Mouse (Mus musculus): Measurements from ENCODE around the gene Tmem138.

Gene Tmem138

DNA sequence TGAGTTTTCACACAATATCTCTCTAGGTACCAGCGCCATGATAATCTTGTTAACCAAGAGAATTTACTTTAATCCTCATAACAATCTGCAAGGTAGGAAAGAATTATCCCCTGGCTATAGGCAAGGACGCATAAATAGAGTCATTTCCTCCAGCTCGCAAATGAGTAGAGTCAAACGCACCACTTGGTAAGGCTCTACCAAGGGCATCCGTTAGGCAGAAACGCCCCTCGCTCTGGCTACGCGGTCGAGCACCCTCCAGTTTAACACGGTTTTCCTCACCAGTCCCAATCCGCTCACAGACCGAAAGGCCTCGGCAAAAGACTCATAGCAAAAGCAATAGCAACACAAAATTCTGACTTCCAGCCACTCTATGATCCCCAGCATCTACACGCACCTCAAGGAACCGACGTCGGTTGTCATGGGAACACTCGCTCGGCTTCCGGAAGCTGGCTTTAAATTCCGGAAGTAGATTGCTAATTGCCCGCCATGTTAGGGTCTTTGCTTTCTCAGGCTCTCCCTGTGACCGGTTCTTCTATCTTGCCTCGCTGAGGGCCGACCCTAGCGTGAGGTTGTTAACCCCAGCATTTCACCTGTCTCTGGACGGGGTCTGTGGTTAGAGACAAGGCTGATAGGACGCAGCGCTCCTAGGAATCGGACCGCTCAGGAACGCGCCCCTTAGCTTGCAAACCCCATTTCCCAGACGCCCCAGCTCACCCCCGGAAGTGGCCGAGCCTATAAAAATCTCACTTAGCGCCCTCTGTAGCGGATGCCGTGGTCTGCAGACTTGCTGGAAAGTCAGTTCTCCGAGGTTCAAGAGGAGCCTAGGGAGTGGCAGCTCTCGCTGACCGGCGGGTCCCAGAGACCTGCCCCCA lies at the start of gene Tmem138, which contains the start of gene Cyb561a3:
TSS of gene Tmem138 (minus strand) at position 673 of the 872 bp plus-strand sequence.
TSS of gene Cyb561a3 (plus strand) at position 483 of the 872 bp plus-strand sequence.
- DNase-seq: peak; percentile 96

DNA sequence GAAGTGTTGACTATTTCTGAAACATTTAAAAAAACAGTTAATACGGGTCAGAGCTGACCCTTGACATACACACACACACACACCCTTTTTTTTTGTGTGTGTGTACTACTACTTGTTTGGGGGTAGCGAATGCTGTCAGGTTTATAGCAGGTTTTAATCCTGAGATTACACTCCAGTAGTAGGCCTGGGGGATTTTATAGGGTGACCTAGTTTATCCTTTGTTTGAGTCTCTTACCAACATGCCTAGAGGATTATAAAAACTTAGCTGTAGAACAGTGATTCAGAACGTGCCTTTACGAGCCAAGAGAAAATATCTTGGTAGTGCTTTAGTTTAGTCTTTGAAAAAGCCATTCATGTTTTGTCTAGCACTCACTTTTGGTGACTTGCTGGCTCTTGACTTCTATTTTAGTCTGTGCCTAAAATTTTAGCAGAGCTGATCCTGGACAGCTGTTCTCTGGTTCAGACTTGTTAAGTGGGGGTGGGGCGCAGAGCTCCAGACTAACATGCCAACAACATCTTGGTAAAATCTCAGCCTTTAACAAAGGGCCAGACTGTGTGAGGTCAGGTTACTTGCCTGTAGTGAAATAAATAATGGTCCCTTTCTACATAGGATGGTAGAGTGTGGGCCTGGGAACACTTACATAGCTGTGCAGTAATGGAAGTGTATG lies 31.5 kb upstream of the Tmem138 start:
- DNase-seq: no peak

DNA sequence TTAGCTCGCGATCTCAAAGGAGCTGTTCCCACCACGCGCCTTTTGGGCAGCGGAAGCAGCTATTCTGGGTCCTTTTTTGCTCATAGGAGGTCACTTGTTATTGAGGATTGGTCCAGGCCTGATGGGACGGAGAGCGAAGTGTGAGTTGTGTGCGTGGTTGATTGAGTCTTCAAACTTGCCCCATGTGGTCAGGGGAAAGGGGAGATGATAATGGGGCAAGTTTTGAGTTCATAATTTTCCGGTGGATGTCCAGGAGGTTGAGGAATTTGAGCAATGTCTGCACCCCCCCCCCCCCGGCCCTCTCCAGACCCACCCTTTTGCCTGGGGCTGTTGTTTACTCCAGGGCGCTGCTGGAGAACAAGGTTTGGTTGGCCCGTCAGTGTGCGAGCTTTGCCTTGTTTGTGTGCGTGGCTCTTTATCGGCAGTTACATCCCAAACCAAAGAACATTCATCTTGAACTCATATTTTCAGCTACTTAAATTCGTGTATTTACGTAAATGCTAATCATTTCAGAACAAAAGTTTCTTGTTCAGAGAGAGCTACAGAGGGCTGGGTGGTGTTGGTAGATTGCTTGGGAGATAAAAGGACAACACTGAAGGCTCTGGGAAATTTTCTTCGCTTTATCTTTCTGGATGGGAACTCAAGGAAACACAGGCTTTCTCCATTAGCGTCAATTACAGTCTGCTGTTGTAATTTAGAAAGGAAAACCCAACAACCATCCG lies 28.9 kb upstream of the Tmem138 start:
- DNase-seq: no peak

DNA sequence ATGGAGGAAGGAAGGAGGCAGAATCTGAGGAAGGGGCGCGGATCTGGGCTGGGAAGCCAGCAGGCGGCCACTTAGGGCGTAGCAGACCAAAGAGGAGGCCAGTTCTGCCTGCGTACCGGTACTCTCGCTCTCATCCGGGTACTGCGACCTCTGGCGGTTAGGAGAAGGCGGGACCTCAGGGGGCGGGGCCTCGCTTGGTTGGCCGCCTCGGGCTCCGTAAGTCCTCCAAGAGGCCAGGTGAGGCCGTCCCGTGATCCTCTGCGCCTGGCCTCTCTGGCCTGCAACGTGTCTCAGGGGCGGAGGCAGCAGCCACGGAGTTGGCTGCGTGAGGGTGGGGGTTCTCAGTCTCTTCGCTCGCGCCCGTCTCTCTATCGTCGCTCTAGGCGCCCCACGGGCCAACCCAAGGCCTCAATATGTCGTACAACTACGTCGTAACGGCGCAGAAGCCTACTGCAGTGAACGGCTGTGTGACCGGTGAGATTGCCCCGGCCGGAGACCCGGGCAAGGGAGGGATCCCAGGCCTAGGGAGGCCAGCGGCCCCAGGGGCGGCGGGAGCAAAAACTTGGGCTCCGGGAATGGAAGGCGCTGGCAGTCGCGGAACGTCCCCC lies 28.2 kb upstream of the Tmem138 start, which contains the start of the genes Ddb1 and Tkfc:
TSS of gene Ddb1 (plus strand) at position 35 of the 608 bp plus-strand sequence.
TSS of gene Tkfc (minus strand) at position 362 of the 608 bp plus-strand sequence.
- peak; percentile 99 for DNase-seq

DNA sequence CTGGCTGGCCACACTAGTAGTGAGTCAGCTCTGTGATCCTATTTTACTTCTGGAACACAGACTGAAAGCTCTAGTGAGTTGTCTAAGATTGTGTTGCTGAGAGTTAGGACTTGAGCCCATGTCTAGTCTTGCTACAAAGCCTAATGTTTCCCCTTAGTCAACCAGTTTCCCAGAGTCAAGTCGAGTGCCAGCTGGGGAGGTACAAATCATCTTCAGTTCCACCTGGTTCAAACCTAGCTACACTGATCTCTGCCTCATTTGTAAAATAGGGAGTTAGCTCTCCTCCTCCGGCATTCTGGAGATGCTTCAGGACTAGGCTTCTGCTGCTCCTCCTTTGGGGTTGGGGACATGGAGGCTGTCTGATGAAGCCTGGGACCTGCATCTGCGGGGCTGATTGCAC lies 27.4 kb upstream of the Tmem138 start:
- DNase-seq: no peak

DNA sequence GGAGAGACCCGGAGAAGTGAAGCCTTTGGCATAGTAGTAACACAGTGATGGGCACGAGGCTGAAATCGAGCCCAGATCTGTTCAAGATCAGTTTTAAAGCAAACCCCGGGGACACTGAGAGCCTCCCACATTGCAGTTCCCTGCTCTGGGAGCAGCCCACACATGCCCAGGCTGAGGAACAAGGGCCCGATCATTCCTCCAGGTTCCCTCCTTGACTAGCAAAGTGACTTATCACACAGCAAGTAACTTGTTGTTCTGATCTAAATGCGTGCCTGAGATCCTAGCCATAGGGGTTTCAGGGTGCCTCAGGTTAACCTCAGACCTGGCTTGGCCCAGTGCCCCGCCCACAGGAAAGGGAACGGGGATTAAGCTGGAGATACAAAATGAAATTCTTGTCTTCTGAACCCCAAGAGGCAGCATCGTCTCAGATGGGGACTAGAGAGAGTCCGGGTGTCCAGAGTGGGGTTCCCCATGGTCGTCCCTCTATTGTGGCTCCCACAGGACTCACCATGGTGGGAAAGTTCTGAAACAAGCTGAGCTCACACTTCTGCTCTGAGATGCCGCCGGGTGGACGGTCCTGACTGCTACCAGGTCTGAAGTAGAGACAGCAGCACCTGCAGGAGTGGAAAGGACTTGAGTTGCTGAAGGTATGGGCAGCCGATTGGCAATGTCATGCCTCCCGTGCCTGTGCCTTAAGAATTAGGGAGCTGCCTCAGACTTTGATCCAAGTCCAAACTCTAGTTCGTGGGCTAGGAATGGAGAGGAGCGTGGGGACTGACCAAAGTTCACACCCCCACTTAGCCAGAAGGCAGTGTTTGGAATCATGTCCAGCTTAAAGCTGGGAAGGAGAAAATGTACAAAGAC lies 26.7 kb upstream of the Tmem138 start:
- peak; percentile 90 for DNase-seq

DNA sequence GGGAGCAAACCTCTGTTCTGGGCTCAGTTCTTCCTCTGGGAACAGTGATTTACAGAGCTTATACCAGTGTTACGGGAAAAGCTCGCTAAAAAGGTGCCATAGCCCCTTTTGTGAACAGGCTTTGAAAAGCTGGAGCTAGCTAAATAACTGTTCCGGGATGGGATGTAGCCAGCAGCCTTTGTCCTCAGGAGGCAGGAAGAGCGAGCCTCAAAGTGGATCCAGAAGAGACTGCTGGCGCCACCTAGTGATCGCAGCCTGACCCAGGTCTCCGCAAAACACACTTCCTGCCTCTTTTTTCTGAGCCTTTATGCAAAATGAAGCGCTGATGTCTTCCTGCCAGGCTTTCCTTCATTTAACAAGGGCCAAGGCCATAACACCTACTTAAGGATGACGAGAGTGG lies 25.6 kb upstream of the Tmem138 start:
- peak; percentile 94 for DNase-seq

DNA sequence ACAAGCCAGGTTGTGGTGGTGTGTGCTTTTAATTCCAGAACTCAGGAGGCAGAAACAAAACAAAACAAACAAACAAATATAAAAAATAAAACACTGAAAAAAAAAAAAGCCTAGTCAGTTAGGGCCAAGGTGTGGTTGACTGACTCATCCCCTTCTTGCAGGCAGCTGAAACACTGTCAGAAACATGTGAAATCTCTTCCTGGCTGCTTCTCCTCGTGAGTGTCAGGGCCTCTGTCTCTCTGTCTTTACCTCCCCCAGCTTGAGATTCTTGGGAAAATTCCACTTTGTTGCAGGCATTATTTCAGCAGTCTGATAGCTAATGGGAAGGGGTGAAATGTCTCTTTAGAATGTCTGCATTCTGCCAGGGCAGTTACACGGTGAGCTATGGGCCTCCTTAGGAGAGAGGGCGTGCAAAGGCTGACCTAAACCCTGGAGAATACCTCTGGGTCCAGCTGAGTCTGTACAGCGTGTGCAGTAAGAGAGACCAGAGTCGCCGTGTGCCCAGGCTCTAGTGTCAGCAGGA lies 25.1 kb upstream of the Tmem138 start:
- DNase-seq: no peak

DNA sequence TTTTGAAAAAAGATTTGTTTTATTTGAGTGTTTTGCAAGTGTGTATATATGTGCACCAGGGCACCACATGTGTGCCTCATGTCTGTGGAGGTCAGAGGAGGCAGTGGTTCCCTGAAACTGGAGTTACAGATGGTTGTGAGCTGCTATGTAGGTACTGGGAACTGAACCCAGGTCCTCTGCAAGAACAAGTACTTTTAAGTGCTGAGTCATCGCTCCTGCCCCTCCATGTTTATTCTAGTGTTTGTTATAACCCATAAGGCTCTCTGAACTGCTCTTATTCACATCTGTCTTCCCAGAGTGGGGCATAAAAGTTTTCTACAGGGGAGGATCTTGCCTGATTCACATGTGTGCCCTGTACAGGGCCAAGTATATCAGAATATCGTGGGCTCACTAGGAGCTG lies 22.5 kb upstream of the Tmem138 start:
- no peak for DNase-seq

DNA sequence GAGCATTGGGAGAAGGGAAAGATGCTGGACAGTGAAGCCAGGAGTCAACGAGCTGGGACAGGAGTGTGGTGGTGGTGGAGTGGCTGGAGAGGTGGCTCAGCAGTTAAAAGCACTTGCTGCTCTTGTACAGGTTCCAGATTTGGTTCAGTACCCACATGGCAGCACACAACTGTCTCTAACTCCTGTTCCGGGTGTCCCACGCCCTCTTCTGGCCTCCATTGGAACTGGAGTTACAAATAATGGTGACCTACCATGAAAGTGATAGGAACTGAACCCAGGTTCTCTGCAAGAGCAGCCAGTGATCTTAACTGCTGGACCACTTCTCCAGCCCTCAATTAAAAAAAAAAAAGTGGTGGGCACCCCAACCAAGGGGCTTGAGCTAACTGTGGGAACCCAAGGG lies 21.0 kb upstream of the Tmem138 start:
- DNase-seq: peak; percentile 42

DNA sequence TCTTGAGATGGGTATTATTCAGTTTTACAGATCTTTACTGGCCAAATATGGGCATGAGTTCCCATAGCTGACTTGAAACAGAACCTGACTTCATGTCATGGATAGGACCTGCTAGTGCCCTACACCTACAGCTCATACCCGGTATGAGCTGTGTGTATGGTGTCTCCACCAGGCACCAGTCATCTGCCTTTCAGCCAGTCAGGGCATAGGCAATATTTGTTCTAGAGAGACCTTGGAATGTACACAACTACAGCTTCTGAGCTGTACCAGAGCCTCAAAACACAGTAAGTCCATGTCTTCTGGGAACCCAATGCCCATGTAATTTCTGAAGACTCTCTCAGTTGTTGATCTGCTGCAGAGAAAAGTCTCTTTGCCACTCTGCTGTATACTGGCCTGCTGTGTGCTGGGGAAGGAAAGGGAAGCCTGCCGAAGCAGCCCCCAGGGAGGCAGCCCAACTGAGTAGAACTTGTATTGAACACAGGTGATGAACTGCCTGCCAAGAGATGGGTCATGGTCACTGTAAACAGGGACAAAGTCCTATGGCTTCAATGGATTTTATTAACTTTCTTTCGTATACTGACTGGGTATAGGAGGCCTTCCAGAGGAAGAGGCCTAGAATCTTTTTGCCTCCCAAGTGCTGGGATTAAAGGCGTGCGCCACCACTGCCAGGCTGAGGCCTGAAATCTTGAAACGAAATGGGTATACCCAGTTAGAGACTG lies 14.7 kb upstream of the Tmem138 start:
- DNase-seq: no peak

DNA sequence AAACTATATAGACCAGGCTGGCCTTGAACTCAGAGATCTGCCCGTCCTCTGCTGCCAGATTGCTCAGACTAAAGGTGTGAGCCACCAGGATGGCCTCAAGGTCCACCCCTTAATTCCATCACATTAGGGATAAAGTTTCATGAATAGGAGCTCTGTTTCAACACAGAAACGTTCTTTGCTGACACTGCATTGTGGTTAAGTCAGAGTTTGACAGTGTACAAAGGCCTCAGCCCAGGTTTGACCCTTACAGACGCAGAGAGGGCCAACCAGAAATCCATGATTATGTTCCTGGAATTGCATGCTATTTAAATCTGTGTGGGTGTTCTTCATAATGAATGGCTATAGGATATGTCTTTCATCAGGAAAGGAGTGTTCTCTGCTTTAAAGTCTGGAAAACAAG lies 13.1 kb upstream of the Tmem138 start:
- no peak for DNase-seq

DNA sequence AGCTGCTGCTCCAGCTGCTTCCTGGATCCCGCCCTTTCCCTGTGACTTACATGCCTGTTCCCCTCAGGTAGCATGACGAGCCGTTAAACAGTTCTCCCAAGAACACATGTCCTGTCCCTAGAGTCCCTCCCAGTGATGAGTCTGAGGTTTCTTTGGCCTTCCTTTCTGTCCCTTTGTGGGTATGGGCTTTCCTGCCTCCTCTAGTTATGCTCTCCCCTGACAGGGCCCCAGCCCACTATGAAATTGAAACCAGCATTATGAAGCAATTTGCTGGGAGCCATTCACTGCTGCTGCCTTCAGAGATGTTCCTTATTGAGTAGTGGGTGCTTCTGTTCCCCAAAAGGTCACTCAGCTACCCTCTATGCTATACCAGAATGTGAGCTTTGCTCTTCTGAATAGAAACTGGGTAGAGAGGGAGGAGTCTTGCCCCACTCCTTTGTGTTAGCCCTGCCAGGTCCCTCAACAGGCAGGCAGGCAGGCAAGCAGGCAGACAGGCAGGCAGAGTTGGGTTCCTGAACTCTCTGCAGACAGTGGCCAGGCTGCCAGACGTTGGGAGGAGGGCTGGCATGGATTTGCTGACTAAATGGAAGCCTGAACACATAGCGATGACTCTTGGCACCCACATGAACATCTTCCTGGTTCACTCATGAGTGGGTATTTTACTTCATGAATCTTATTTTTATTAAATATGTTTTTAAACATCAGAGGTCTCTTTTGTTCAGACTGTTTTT lies 12.1 kb upstream of the Tmem138 start:
- no peak for DNase-seq

DNA sequence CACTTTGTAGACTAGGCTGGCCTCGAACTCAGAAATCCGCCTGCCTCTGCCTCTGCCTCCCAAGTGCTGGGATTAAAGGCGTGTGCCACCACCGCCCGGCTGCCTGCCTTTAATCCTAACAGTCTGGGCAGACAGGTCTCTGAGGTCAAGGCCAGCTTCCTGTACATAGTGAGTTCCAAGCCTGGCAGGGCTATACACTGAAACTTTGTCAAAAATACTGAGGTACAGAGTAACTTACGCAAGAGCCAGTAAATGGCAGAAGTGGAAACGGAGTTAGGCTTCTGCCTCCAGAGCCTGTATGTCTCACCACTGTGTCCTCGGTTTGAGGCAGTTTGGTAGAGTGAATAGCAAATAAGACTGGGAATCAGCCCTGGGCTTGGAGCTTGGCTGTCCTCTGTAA lies 10.1 kb upstream of the Tmem138 start:
- DNase-seq: no peak

DNA sequence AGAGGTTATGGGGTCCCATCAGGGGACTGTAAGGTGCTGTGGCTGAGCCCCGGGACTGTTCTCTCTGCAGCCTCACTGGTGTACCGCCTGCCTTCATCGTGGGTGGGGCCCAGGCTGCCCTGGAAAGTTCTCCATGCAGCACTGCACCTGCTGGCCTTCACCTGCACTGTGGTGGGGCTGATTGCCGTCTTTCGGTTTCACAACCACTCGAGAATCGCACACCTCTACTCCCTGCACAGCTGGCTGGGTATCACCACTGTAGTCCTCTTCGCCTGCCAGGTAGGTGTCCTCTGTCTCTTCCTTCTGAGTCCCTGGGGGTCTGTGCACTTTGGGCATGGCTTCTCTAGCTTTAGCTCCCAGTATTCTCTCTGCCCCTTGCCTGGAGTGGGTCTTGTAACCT lies 8.0 kb upstream of the Tmem138 start:
- DNase-seq: no peak

DNA sequence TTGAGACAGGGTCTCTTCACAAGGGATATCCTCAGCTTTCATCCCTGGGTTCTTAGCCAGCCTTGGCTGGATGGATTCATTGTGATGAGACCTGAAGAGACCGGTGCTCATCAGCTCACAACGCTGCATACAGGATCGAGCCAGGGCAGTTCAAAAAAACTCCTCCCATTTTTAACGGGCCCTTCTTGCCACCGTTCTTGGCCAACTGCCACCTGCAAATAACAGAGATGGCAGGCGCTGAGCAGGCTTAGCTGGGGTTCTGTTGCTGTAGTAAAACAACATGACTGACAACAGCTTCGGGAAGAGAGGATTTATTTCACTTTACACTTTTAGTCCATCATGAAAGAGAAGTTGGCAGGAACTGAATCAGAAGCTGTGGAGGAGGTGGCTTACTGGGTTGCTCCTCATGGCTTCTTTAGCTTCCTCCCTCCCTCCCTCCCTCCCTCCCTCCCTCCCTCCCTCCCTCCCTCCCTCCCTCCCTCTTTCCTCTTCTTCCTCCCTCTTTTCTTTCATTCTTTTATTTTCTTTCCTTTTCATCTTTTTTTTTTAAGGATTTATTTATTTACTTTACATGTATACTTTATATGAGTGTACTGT lies 6.5 kb upstream of the Tmem138 start:
- DNase-seq: no peak

DNA sequence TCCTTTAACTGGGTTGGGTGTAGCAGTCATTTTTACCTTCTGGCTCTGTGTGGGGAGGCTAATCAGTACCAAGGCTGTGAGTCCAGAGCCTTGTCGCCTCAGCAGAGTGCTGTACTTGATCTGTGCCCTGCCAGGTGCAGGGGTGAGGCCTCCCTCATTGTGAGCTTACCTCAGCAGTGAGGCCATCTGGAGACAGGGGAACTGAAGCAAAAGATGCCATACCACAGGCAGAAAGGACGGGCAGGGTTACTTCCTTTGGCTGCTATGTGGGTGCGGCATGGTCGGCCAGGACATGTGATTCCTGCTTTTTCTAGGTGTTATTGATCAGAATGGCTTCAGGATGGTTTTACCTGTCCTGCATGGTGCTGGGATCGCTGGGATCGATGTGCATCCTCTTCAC lies 4.8 kb upstream of the Tmem138 start:
- no peak for DNase-seq

DNA sequence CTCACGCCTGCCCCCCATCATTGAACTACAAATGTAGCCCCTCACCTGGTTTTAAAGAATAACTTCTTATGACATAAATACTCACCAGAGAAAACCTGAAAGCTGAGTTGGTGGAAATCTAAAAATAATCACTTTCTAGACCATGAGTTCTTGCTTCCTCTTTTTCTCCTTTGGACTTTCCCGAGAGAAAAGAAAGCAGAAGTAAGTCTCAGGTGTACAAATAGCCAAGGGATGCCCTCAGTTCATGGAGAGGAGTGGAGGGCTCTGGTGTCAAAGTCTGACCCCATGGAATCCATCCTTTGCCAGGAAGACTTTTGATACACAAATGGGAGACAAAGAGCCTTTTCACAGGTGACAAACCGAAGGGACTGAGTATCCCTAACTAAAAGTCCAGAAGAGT lies 3.6 kb upstream of the Tmem138 start:
- no peak for DNase-seq

DNA sequence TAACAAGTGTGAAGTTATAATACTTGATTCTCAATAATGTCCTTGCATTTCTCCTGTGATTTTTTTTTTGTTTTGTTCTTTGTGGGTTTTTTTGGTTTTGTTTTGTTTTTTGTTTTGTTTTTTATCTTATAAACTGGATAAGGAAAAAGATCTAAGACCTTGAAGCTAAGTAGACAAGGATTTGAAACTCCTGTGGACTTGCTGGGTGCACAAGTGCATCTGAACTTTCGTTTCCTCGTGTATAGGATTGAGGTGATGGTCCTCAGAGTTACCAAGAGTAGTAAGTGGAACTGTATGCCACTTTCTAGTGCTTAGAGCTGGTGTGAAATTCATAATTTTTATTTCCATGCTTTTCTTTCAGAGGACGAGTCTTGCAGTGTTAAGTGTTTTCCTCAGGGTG lies 2.9 kb upstream of the Tmem138 start:
- DNase-seq: no peak

DNA sequence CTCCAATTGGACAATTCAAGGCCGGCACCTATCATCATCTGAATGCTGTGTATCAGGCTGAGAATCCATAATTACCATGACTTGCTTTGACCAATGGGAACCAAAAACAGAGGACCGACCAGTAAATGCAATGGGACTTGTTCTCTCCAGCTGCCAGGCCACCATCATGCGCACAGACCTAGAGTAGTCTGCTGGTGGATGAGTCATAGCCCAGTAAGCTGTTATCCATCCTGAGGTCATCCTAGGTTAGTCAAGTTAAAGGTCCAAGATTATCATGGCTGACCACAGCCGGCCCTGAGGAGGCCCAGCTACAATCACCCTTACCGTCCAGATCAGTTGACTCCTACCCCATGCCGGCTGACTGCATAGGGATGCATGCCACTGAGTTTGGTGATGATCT lies 7.5 kb downstream of the Tmem138 start:
- no peak for DNase-seq

All from kidney, adult 9 months (tissue).